Mouse (Mus musculus) testis, adult 2 months (tissue): Measurements from ENCODE around the gene Csk.

Experiments
- CTCF ChIP-seq: fragments of 200-500 bp; IDR thresholded peaks from 2 replicates; pipeline ENCODE4 v1.5.1; 2012; ENCODE audit warnings: low read depth, mild to moderate bottlenecking, inconsistent platforms, low read length, moderate library complexity; ENCODE audit not compliant: control insufficient read depth, insufficient read depth, insufficient replicate concordance
- POLR2A ChIP-seq: fragments of 200-500 bp; IDR thresholded peaks from 2 replicates; pipeline ENCODE4 v1.6.1; 2012; ENCODE audit warnings: low read depth, mild to moderate bottlenecking, inconsistent platforms, low read length, moderate library complexity; ENCODE audit not compliant: control insufficient read depth

DNA sequence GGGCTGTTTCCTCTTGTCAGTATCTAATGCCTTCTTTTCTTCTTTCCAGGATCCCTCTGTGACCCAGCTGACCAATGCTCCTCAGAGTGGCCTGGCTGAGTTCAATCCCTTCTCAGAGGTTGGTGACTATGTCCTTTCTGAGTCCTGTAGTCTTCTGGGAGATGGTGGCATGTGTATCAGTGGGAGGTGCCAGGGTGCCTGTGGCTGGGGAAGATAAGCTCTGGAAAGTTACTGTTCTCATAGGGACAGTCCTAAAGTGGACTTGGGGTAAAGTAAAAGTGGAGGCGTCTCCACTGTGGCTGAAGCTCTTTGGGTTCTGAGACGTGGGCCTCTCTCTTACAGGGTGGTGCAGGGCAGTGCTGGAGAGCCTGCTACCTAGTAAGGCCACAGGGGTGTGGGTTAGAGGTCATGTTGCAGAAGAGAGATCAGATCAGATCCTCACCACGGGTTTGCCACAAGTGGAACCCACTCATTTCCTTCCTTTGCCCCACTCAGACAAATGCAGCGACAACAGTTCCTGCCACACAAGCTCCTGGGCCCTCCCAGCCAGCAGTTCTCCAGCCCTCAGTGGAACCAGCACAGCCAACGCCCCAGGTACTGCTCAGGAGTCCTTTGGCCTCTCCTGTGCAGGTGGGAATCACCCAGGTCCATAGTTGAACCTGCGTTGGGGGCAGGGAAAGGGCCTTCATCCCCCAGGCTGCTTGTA is 76.1 kb downstream of the Csk start:
- TF ChIP-seq CTCF, result no peak
- TF ChIP-seq POLR2A, result no peak
